Mouse (Mus musculus) megakaryocyte progenitor cell, adult 5-6 weeks (primary cell): Measurements from ENCODE around the gene Pitpnc1. TPM values are rescaled to one million over a fixed set of nuclear protein-coding genes. Genes with fewer than 3 reads are reported as not detected.

Experiments used
- ATAC-seq: replicated peaks from 2 replicates; pipeline ENCODE4 v1.8.0; 2016; ENCODE audit warnings: mild to moderate bottlenecking, moderate TSS enrichment, inconsistent platforms; ENCODE audit not compliant: poor library complexity
- total RNA-seq, 2 experiments: library from RNA; stranded (forward) in 1 of 2; stranded (reverse) in 1 of 2; fragments of 157-497, 149-512 nt in 1 of 2; fragments of 200-1000 nt in 1 of 2; gene quantifications; 2 replicates each; pipeline versions ENCODE4 v1.2.3 to v1.2.4; 2015 to 2017

Gene Pitpnc1
- total RNA-seq, 2 experiments from 2014 or later: 10.0 to 33.4 TPM

DNA sequence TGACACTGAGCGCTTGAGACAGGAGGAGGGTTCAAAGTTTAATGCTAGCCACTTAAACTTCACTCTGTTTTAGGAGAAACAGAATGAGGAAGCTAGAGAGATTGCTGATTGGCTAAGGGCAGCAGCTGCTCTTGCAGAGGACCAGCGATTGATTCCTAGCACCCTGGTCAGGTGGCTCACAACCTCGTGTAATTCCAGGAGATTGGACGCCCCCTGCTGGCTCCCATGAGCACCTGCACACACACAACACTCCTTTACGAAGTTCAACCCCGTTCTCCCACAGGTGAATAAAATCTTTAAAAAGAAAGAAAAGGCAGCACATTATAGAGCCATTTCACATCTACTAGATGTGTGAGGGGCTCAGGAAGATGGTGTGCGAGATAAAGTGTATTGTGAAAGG lies 224.8 kb downstream of the Pitpnc1 start:
- ATAC-seq: no peak

DNA sequence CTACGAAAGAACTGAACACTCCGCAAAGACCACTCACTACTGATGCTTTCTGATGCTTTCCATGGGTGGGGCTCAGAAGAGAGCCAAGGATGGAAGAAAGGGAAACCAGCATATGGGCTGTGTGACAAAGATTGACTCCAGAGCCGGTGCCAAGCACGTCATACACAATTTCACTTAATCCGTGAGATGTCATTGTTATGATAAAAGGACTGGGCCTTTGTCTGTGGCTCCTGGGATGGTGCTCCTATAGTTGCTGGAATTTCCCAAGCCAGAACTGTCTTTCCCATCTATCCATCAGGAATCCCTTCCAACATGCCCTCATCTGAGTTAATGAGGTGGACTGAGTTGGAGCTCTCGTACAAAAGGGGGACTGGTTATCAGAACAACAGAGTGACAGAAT lies 227.4 kb downstream of the Pitpnc1 start:
- ATAC-seq: no peak

DNA sequence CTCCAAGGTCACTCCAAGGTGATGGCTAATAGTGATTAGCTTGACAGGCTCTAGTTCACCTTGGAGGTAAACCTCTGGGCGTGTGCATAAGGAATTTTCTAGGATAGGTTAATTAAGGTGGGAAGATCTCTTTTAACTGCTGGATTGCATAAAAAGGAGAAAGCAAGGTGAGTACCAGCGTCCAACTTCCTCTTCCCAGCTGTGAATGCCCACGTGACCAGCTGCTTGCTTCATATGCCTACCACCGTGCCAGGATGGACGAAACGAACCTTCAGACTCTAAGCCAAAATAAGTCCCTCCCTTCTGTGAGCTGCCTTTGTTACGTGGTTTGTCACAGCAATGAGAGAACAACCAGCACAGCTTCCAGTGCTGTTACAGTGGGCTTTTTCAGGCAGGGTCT lies 228.8 kb downstream of the Pitpnc1 start:
- peak; percentile 70 for ATAC-seq

DNA sequence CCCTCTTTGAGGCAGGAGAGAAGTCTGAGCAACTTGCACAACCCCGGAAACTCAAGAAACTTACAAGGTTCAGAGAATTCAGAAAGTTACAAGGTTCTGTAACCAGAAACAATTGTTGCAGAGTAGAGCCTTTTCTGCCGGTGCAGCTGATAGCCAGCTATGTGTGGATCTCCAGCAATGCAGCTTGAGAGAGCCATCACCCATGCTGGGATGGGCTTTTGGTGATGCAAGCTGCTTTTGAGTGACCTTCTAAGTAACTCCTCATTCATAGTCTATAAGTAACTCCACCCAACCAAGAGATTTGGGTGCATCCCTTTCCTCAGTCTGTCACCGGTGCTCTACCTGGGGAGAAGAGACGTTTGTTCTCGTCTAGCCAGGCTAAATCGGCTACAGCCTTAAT lies 232.0 kb downstream of the Pitpnc1 start:
- no peak for ATAC-seq

DNA sequence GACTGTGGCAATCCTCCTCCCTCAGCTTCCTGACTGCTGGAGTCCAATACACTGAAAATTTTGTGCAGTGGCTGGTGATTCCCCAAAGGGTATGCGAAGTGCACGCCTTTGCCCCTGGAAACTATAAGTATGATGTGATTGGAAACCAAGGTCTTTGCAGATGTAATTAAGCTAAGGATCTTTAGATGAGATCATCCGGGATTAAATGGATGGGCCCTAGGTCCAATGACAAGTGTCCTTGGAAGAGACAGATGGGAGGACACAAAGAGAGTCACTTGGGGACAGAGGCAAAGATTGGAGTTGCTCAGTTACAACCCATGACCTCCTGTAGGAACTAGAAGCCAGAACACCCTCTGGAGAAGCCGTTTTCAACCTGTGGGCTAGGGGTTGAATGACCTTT lies 233.0 kb downstream of the Pitpnc1 start:
- no peak for ATAC-seq

DNA sequence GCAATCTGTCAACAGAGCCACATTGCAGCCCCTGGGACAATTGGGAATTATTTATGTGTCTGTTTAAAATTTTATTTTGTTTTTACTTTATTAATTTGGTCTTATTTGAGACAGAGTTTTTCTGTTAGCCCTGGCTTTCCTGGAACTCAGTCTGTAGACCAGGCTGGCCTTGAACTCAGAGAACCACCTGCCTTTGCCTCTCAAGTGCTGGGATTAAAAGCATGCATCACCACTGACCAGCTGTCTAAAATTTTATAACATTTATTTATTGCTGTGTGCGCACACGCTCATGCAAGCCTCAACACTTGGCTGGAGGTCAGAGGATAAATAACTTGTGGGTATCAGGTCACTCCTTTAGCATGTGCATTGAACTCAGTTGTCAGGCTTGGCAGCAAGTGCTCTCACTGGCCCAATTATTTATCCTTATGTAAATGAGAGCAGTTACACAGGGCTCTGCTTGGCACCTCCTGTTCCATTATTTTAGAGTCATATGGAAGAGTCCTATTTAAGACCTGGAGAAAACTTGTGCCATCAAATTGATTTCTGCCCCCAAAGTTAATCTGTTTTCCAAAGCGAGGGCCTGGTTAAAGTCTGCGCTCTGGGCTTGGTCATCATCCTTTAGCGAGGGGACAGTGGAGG lies 237.1 kb downstream of the Pitpnc1 start:
- ATAC-seq: no peak

DNA sequence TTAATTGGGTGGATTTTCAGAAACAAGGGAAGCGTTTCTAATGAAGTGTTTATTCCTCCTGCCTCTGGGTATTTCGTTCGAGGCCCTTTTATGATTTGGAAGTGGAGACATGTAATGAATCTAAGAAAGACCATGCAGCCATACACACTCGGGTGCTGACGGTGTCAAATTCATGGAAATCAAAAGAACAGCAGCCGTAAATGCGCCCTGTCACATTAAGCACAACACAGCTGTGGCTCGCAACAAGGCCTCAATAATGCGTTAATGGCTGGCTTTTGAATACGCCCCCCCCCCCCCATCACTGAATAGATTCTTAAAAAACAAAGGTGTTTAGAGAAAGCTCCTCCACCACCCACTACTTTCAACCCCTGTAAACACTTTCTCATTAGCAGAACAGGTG lies 240.4 kb downstream of the Pitpnc1 start:
- no peak for ATAC-seq

DNA sequence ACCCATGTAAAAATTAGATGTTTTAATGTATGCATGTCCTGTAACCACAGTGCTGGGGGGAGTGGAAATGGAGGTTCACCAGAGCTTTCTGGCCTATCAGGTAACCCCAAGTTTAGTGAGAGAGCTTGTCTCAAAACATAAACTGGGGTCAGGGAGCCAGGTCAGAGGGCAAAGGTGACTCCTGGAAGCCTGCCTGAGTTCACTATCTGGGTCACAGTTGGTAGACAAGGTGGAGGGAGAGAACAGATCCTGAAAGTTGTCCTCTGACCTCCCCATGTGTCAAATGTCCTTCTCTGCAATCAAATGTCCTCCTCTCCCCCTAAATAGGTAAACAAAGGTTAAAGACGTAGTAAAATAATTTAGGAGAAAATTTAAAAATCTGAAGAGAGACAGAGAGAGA lies 244.1 kb downstream of the Pitpnc1 start:
- ATAC-seq: no peak

DNA sequence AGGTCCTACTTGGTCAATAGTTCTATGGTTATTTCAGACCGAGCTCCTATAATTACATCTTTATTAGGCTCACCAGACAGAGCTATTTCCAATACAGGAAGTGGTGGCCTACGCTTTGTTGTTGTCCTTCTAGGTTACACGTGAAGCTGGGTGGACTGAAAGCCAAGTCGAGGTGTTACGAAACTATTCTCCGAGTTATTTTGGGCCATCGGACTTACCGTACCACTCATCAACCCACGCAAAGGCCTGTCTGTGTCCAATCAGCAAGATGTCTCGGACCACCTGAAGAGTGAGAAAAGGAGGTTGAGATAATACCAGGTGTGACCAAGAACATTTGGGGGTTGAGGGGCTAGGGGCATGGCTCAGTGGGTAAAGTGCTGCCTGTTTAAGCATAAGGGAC lies 244.5 kb downstream of the Pitpnc1 start:
- no peak for ATAC-seq

DNA sequence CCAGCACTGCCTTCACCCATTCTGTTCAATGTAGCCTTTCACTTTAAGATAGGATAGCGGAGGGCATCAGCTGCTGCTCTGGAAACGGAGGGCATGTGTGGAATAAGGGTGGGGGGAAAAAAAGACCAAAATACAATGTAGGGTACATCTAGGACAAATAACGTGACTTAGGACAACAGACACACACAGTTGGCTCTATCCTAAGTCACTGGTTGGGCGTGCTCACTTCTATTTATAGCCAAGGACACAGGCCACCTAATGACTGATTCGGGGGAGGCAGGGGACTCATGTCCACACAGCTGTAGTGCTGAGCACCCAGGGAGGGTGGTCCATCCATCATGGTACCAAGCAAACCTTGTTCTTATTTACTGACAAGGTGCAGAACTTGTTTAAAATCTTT lies 245.2 kb downstream of the Pitpnc1 start:
- ATAC-seq: no peak

DNA sequence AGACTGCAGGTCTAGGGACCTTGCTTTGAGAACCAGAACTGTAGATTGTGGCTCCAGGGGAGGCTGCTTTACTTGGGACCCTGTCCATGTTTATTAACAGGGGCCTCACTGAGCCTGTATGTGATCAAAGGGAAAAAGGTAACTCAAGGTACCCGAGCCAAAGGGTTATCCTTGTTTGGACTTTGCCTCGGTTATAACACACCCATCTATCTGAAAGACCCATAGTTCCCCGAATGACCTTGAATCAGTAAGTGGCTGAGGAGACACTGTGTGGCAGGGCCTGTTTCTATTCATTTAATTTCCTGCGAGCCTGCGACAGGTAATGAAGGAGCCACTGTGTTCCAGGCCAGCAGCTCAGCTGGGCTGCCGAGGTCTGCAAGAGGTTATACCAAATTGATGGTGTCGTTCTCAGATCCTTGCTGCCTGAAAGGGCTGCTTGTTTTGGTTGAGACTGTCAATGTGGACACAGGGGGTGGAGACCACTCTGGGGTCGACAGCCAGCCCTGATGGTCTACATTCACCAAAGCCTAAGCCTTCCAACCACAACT lies 246.8 kb downstream of the Pitpnc1 start:
- no peak for ATAC-seq

DNA sequence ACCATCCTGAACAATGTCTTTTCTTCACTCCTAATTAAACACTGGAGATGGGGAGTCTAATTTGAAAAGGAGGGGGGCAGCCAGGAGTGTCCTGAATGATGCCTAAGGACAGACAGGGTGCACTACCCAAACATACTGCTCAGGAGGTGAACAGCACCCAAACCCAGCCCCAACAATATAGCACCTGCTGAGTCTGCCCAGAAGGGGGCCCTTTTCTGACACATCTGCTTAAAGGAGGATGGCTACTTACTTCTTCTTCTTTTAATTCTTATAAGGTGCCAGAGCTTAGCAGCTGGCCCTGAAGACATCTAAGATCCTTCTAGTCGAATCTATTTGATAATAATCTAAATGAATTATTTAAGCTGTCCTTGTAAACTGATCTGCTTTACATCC lies 247.3 kb downstream of the Pitpnc1 start:
- ATAC-seq: 0 out of 2 replicates have a peak, but pooled peaks have one; percentile 14

DNA sequence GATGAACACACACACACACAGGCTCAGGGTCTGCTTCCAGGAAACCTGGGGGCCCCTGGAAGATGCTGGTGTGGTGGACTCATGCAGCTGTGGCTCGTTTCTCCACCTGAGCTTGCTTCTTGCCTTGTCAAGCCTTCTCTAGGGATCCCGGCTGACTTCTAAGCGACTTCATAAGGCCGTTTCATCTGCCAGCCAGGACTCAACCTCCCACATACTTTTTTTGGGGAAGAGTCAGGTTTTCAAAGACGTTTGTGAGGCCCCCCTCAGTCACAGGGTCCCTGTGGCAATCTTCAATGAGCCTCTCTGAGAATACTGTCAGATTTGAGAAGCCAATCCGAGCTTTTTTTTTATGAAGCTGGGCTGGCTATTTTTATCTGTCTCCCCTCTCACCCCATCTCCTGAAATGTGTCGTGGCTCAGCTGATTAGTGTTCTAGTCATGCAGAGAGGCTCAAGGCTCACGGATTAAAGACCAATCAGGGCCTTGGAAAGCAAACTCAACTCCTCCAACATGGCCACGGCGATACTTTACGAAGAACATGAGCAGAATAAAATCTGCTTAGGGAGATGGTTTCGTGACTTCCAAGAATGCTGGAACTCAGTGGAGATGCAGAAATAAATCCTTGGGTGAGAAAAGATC lies 247.8 kb downstream of the Pitpnc1 start:
- ATAC-seq: no peak

DNA sequence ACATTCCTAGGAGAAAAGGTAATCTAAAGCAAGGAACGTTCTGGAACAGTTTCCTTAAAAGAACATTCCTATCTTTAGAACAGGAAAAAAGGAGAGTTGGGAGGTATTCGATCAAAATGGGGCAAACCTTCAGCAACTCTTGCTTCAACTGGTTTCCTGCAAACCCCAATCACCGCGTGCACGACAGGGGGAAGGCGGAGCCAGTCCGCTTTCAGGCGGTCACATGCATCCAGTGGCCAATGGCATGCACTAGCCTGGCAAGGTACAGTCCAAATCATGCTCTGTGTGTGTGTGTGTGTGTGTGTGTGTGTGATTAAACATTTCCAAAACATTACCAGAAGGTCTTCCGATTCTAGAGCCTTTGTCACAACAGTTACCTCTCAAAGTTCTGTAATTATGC lies 255.4 kb downstream of the Pitpnc1 start:
- ATAC-seq: no peak

DNA sequence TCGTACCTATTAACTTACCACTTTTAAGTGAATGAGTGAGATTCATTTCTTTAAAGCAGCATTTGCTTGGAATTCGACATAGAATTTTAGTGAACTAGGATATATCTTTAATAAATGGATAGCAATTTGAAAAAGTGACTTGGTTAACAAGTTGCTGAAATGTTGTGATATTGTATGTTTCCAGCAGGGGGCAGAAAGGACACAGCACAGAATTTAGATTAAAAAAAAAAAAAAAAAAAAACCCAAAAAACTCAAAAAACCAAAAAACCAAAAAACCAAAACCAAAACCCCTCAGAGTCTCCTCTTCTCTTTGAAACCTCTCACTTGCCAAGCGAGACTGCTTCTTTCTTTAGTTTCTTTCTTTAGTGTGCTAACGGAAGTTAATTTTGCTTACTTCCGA lies 256.8 kb downstream of the Pitpnc1 start:
- peak; percentile 65 for ATAC-seq

DNA sequence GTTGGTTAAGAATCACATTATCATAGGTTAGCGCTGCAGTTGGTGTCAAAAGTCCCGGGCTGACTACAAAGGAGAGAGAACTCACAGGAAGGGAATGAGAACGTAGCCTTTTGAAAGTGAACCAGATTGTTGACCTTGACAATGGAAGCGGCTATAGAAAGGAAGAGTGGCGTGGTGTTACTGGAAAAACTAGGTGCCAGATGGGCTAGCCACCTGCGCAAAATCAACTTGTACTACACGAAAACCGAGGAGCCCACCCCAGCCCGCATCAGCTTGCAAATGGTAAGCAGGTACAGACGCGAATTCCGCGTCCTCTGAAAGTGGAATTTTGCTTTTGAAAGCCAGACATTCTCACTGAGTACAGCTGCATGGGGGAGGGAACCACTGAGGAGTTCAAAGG lies 260.7 kb downstream of the Pitpnc1 start:
- ATAC-seq: no peak

DNA sequence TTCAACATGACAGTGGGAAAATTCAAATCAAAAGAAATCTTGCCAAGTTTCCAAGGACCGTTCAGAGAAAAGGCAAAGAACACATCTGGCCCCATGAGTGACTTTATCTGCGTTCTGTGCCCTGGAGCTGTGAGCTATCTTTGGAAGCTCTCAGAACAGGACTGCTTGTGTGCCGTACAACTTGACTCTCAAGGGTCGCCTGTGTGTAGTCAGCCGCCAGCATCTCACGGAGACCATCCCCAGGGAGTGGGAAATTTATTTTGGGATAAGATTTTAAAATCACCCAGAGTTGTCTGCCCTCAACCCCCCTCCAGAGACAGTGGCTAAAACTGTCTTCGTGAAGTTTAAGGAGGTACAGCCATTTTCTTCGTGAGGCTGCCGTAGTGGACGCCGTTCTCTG lies 268.7 kb downstream of the Pitpnc1 start:
- ATAC-seq: no peak

DNA sequence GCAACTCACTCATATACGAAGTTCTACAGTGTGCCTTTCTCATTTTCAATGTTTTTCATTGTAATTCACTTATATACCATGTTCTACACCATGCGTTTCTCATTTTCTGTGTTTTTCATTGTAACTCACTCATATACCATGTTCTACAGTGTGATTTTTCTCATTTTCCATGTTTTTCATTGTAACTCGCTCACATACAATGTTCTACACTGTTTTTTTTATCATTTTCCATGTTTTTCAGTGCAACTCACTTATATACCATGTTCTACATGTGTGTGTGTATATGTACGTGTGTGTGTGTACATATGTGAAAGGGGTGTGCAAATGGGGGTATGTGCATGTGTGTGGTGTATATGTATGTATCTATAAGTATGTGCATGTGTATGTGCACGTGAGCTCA lies 271.2 kb downstream of the Pitpnc1 start:
- no peak for ATAC-seq

DNA sequence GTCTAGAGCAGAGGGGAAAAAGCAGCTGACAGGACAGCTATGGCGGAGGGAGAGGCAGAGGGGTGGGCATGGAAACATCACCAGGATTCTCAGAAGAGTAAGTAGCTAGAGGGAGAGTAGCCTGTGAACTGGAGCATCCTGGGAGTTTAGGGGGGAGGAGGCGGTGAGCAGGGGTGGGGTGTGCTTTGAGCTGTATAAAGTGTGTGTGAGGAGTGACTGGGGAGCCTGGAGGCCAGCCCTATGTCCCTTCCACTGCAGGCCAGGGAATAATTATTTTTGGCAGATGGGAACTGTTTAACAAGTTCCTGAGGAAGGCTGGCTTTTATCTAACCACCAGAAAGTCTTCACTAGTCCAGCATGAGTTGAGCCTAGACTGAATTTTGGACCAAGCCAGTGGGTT lies 275.2 kb downstream of the Pitpnc1 start:
- ATAC-seq: no peak

DNA sequence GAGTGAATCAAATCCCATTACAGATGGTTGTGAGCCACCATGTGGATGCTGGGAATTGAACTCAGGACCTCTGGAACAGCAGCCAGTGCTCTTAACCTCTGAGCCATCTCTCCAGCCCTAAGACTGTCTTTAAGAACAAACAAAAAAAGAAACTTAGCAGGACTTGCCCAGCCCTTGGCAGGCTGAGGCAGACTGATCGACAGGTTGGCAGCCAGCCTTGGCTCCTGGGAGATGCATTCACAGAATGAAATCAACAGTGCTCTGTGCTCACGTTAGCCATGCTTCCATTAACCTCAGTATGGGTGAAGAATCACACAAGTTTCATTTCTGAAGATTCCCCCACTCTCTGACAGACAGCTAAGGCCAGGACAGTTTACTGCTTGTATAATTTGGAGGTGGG lies 280.1 kb downstream of the Pitpnc1 start:
- ATAC-seq: no peak

DNA sequence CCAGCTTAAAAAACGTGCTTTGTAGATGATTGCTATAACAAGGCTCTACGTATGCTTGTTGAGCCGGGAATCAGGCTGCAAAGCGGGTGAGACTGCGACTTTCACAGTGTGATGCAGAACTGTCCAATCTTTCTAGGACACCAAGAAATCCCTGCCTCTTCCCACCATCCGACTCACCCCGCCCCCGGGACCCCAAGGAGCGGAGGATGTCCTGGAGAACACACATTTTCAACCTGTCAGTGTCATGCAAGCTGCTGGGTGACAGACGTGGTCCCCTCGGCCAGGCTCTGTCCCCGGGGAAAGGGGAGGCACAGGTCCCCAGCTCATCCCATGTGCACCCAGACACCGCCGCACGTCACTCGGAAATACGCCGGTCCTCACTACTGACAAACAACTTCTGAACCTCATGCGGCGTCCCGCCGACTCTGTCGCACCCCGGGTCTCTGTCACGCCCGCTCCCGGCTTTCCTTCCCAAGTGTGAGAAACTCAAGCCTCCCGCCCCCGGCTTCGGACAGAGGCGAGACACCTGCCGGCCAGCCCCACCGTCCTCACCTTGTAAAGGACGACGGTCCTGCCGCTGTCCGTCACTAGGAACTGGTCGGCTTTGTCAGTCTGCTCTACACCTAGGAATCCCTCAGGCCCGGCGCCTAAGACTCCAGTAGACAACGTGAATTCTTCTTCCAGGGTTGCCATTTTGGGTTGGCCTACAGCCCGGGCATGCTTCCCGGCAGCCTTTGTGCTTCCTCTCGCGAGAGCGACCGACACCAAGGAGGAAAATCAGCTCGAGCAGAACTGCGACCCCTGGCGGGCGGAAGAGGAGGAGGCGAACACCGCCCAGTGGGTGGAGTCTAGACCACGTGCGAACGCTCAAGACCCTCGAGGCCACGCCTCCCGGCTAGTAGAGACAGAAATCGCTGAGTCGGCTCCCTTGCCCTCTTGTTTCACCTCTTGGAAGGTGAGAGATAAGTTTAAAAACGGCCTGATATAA lies 281.6 kb downstream of the Pitpnc1 start, which contains the start of gene Nol11:
Gene Nol11 (minus strand): TSS at position 817 of the 988 bp plus-strand sequence.
- peak; percentile 99 for ATAC-seq
